Mouse (Mus musculus): ENCODE results near the gene Tmem54. TPM values are rescaled to one million over a fixed set of nuclear protein-coding genes. Genes with fewer than 3 reads are reported as not detected.
A peak's percentile ranks its signal among the peaks of the same experiment; 100 is the strongest.

Tmem54 gene
- polyA plus RNA-seq, 1 experiment from 2014 or later = not detected

GRCm38 (mm10) chr4:129065688-129066236, 39.6 kb upstream of the Tmem54 start:
- no peak overlapping the region for H3K27ac ChIP-seq (ENCODE audit: low read length)
- H3K9ac ChIP-seq (replicated peaks; ENCODE audit: low read depth, low read length) = no peak overlapping the region
- H3K4me3 ChIP-seq (replicated peaks; ENCODE audit: low read length) = no peak overlapping the region
- no peaks in the 10 kb centered on the region for H3K27me3 ChIP-seq (replicated peaks; ENCODE audit: control insufficient read depth, insufficient read depth, low read length)
- H3K36me3 ChIP-seq (ENCODE audit: control insufficient read depth, insufficient read depth) = no peaks in the 10 kb centered on the region
- H3K4me1 ChIP-seq (replicated peaks; ENCODE audit: control insufficient read depth, insufficient read depth, low read length) = peaks cover 1% of the 10 kb centered on the region; the same call in 1 of the 2 replicates
- ATAC-seq = no peak
- H3K4me2 ChIP-seq (ENCODE audit: low read length) = no peak overlapping the region
- H3K9me3 ChIP-seq (ENCODE audit: control insufficient read depth, low read length) = no peaks in the 10 kb centered on the region

GRCm38 (mm10) chr4:129067638-129068415, 37.5 kb upstream of the Tmem54 start:
- Histone ChIP-seq H3K27ac (ENCODE audit: low read length) (no peak overlapping the region), H3K27me3 (replicated peaks; ENCODE audit: control insufficient read depth, insufficient read depth, low read length) (no peaks in the 10 kb centered on the region), H3K9ac (replicated peaks; ENCODE audit: low read depth, low read length) (no peak overlapping the region), H3K4me3 (replicated peaks; ENCODE audit: low read length) (no peak overlapping the region), H3K4me2 (ENCODE audit: low read length) (no peak overlapping the region), H3K9me3 (ENCODE audit: control insufficient read depth, low read length) (no peaks in the 10 kb centered on the region), H3K4me1 (replicated peaks; ENCODE audit: control insufficient read depth, insufficient read depth, low read length) (no peaks in the 10 kb centered on the region), H3K36me3 (ENCODE audit: control insufficient read depth, insufficient read depth) (no peaks in the 10 kb centered on the region)
- WGBS = 80% methylated on average over 5 of the region's 5 CpGs
- ATAC-seq = no peak

- H3K9me3 ChIP-seq (ENCODE audit: control insufficient read depth, low read length) = no peaks in the 10 kb centered on the region
Observed at GRCm38 (mm10) chr4:129068848-129069247, 36.5 kb upstream of the Tmem54 start.

DNA sequence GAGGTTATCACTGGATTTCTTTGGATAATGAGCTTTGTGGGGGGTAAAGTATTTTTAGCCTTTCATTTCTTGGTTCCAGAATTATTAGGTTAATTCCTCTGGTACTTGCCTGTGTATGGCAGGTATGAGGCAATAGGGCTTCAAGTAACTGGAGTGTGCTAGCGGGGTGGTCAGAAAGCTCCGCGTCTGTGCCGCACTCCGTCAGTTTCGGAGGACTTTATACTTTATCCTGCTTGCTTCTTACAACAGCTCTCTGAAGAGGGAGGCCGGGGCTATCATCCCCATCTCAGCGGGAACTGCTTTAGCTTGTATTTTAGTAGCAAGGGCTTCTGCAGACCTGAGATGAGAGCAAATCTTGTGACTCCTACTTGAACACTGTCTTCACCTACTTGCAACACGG, 26.2 kb upstream of the Tmem54 start:
- Histone ChIP-seq H3K4me1 (replicated peaks; ENCODE audit: control insufficient read depth, insufficient read depth, low read length) (0 out of 2 replicates have a peak, but pooled peaks cover 2% of the 10 kb centered on the region), H3K27ac (ENCODE audit: low read length) (no peak overlapping the region), H3K4me3 (replicated peaks; ENCODE audit: low read length) (no peak overlapping the region), H3K9ac (replicated peaks; ENCODE audit: low read depth, low read length) (no peak overlapping the region), H3K27me3 (replicated peaks; ENCODE audit: control insufficient read depth, insufficient read depth, low read length) (no peaks in the 10 kb centered on the region), H3K4me2 (ENCODE audit: low read length) (no peak overlapping the region), H3K36me3 (ENCODE audit: control insufficient read depth, insufficient read depth) (peaks cover 46% of the 10 kb centered on the region), H3K9me3 (ENCODE audit: control insufficient read depth, low read length) (0 out of 2 replicates have a peak, but pooled peaks cover 3% of the 10 kb centered on the region)
- WGBS = 94% methylated on average over 9 of the region's 9 CpGs
- ATAC-seq = no peak

More at GRCm38 (mm10) chr4:129068848-129069247, 36.5 kb upstream of the Tmem54 start:
- Histone ChIP-seq H3K27me3 (replicated peaks; ENCODE audit: control insufficient read depth, insufficient read depth, low read length) (no peaks in the 10 kb centered on the region), H3K36me3 (ENCODE audit: control insufficient read depth, insufficient read depth) (0 out of 2 replicates have a peak, but pooled peaks cover 3% of the 10 kb centered on the region), H3K4me3 (replicated peaks; ENCODE audit: low read length) (no peak overlapping the region), H3K4me2 (ENCODE audit: low read length) (no peak overlapping the region), H3K4me1 (replicated peaks; ENCODE audit: control insufficient read depth, insufficient read depth, low read length) (no peaks in the 10 kb centered on the region), H3K27ac (ENCODE audit: low read length) (no peak overlapping the region), H3K9ac (replicated peaks; ENCODE audit: low read depth, low read length) (no peak overlapping the region)
- ATAC-seq = no peak
- 93% methylated on average over 4 of the region's 4 CpGs for WGBS

- H3K4me1 ChIP-seq (replicated peaks; ENCODE audit: control insufficient read depth, insufficient read depth, low read length) = 0 out of 2 replicates have a peak, but pooled peaks cover 2% of the 10 kb centered on the region
- H3K4me3 ChIP-seq (replicated peaks; ENCODE audit: low read length) = no peak overlapping the region
- no peak overlapping the region for H3K4me2 ChIP-seq (ENCODE audit: low read length)
- H3K36me3 ChIP-seq (ENCODE audit: control insufficient read depth, insufficient read depth) = peaks cover 39% of the 10 kb centered on the region
- no peak for ATAC-seq
- 0 out of 2 replicates have a peak, but pooled peaks cover 3% of the 10 kb centered on the region for H3K9me3 ChIP-seq (ENCODE audit: control insufficient read depth, low read length)
- H3K9ac ChIP-seq (replicated peaks; ENCODE audit: low read depth, low read length) = no peak overlapping the region
- no peaks in the 10 kb centered on the region for H3K27me3 ChIP-seq (replicated peaks; ENCODE audit: control insufficient read depth, insufficient read depth, low read length)
- 82% methylated on average over 7 of the region's 7 CpGs for WGBS
- no peak overlapping the region for H3K27ac ChIP-seq (ENCODE audit: low read length)
Observed at GRCm38 (mm10) chr4:129081041-129081440, 24.3 kb upstream of the Tmem54 start.

GRCm38 (mm10) chr4:129081512-129081911, 23.8 kb upstream of the Tmem54 start:
- H3K27me3 ChIP-seq (replicated peaks; ENCODE audit: control insufficient read depth, insufficient read depth, low read length) = no peaks in the 10 kb centered on the region
- H3K27ac ChIP-seq (ENCODE audit: low read length) = no peak overlapping the region
- H3K4me1 ChIP-seq (replicated peaks; ENCODE audit: control insufficient read depth, insufficient read depth, low read length) = 0 out of 2 replicates have a peak, but pooled peaks cover 2% of the 10 kb centered on the region
- peak; percentile 23; the same call in 1 of the 2 replicates for ATAC-seq
- 64% methylated on average over 6 of the region's 6 CpGs for WGBS
- 0 out of 2 replicates have a peak, but pooled peaks cover 3% of the 10 kb centered on the region for H3K9me3 ChIP-seq (ENCODE audit: control insufficient read depth, low read length)
- H3K4me2 ChIP-seq (ENCODE audit: low read length) = no peak overlapping the region
- no peak overlapping the region for H3K9ac ChIP-seq (replicated peaks; ENCODE audit: low read depth, low read length)
- peaks cover 39% of the 10 kb centered on the region for H3K36me3 ChIP-seq (ENCODE audit: control insufficient read depth, insufficient read depth)
- H3K4me3 ChIP-seq (replicated peaks; ENCODE audit: low read length) = no peak overlapping the region

DNA sequence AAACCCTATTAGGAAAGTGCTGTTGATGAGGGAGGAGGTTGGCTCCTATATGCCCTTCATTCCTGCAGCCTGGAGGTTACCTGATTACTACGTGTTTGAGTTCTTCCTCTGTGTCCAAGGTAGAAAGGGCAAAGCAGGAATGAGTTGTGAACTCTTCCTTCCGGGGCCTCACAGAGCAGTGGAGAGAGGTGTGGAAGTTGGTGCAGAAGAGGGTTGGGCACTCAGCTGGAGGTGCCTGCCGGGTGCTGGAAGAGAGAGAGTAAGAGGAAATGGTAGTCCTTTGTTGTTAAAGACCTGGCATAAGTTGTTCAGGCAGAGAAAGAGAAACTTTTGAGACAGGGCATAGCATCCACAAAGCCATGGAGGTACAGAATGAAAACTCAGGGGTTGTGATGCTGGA, 23.4 kb upstream of the Tmem54 start:
- H3K4me3 ChIP-seq (replicated peaks; ENCODE audit: low read length) = no peak overlapping the region
- no peak for ATAC-seq
- H3K9ac ChIP-seq (replicated peaks; ENCODE audit: low read depth, low read length) = no peak overlapping the region
- 82% methylated on average over 3 of the region's 3 CpGs for WGBS
- H3K27me3 ChIP-seq (replicated peaks; ENCODE audit: control insufficient read depth, insufficient read depth, low read length) = no peaks in the 10 kb centered on the region
- peaks cover 36% of the 10 kb centered on the region for H3K36me3 ChIP-seq (ENCODE audit: control insufficient read depth, insufficient read depth)
- 0 out of 2 replicates have a peak, but pooled peaks cover 2% of the 10 kb centered on the region for H3K4me1 ChIP-seq (replicated peaks; ENCODE audit: control insufficient read depth, insufficient read depth, low read length)
- 0 out of 2 replicates have a peak, but pooled peaks cover 3% of the 10 kb centered on the region for H3K9me3 ChIP-seq (ENCODE audit: control insufficient read depth, low read length)
- H3K27ac ChIP-seq (ENCODE audit: low read length) = no peak overlapping the region
- H3K4me2 ChIP-seq (ENCODE audit: low read length) = no peak overlapping the region

DNA sequence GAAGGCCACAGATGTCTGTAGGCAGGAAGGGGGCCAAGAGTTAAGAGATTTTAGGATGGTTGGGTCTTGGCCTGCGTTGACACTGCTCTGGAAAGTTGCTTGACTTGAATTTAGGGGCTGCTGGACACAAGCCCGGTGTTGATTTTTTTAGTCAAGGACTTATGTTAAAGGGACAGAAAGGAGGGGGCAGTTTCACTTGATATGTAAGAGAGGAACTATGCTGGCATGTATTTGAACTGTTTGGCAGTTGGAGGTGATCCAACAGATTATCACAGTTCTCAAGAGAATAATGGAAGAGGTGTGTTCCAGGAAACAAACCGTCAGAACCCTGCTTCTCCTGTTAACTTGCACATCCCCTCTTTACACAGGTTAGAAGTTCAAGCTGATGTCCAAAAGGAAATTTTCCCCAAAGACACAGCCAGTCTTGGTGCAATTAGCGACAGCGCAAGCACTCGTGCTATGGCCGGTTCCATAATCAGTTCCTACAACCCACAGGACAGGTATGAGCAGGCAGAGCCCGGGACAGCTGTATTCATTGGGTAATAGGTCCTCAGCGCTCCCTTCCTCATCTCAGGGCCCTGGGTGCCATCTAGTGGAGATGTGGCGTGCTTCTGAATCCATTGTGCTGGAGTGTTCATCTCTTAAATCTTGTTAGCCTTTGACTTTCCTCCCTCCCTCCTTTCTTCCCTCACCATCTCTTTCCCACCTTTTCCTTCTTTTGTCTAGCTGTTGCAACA, 22.8 kb upstream of the Tmem54 start:
- no peak overlapping the region for H3K27ac ChIP-seq (ENCODE audit: low read length)
- H3K36me3 ChIP-seq (ENCODE audit: control insufficient read depth, insufficient read depth) = peaks cover 34% of the 10 kb centered on the region
- H3K4me3 ChIP-seq (replicated peaks; ENCODE audit: low read length) = no peak overlapping the region
- H3K4me2 ChIP-seq (ENCODE audit: low read length) = no peak overlapping the region
- ATAC-seq = peak; percentile 69
- H3K9ac ChIP-seq (replicated peaks; ENCODE audit: low read depth, low read length) = no peak overlapping the region
- 0 out of 2 replicates have a peak, but pooled peaks cover 3% of the 10 kb centered on the region for H3K9me3 ChIP-seq (ENCODE audit: control insufficient read depth, low read length)
- H3K27me3 ChIP-seq (replicated peaks; ENCODE audit: control insufficient read depth, insufficient read depth, low read length) = no peaks in the 10 kb centered on the region
- 0 out of 2 replicates have a peak, but pooled peaks cover 2% of the 10 kb centered on the region for H3K4me1 ChIP-seq (replicated peaks; ENCODE audit: control insufficient read depth, insufficient read depth, low read length)
- 42% methylated on average over 10 of the region's 10 CpGs for WGBS

- Histone ChIP-seq H3K27me3 (replicated peaks; ENCODE audit: control insufficient read depth, insufficient read depth, low read length) (no peaks in the 10 kb centered on the region), H3K4me2 (ENCODE audit: low read length) (no peak overlapping the region), H3K36me3 (ENCODE audit: control insufficient read depth, insufficient read depth) (peaks cover 12% of the 10 kb centered on the region; the same call in 1 of the 2 replicates), H3K4me3 (replicated peaks; ENCODE audit: low read length) (no peak overlapping the region), H3K27ac (ENCODE audit: low read length) (no peak overlapping the region), H3K9me3 (ENCODE audit: control insufficient read depth, low read length) (no peaks in the 10 kb centered on the region), H3K4me1 (replicated peaks; ENCODE audit: control insufficient read depth, insufficient read depth, low read length) (0 out of 2 replicates have a peak, but pooled peaks cover 2% of the 10 kb centered on the region), H3K9ac (replicated peaks; ENCODE audit: low read depth, low read length) (no peak overlapping the region)
- whole genome bisulfite sequencing = 95% methylated on average over 9 of the region's 9 CpGs
- no peak for ATAC-seq
Observed at GRCm38 (mm10) chr4:129084896-129085295, 20.5 kb upstream of the Tmem54 start.

All from forebrain, embryonic 16.5 days (tissue).